Mouse (Mus musculus): ENCODE data around the gene Parp8.
A peak's percentile ranks its signal among the peaks of the same experiment; 100 is the strongest.

The Parp8 gene

GRCm38 (mm10) chr13:117018676-117019075 lies 6.7 kb downstream of the Parp8 start:
- peak; percentile 31; the same call in 1 of the 2 replicates for ATAC-seq (ENCODE audit: low TSS enrichment)

DNA sequence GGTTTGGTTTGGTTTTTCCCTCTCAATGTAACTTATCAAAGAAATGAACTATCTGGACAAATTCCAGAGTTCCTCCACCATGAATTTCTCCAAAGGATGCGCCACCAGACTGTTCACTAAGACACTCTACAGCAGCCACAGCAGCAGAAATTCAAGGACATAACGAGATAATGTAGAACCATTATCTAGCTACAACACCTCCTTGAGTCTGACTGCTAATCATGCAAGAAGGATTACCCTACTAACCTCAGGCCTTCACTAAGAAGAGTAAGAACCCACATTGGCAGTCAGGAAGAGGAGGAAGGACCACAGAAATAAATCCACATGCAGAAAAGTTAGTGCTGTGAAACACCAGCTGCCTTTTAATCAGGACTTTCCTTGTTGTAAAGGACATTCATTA lies 11.8 kb downstream of the Parp8 start:
- ATAC-seq (ENCODE audit: low TSS enrichment), result no peak

- ATAC-seq (ENCODE audit: low TSS enrichment), result peak; percentile 36; the same call in 1 of the 2 replicates
Observed at GRCm38 (mm10) chr13:117012031-117012430, 13.3 kb downstream of the Parp8 start.

GRCm38 (mm10) chr13:117010143-117010542 lies 15.2 kb downstream of the Parp8 start:
- ATAC-seq (ENCODE audit: low TSS enrichment), result peak; percentile 84

DNA sequence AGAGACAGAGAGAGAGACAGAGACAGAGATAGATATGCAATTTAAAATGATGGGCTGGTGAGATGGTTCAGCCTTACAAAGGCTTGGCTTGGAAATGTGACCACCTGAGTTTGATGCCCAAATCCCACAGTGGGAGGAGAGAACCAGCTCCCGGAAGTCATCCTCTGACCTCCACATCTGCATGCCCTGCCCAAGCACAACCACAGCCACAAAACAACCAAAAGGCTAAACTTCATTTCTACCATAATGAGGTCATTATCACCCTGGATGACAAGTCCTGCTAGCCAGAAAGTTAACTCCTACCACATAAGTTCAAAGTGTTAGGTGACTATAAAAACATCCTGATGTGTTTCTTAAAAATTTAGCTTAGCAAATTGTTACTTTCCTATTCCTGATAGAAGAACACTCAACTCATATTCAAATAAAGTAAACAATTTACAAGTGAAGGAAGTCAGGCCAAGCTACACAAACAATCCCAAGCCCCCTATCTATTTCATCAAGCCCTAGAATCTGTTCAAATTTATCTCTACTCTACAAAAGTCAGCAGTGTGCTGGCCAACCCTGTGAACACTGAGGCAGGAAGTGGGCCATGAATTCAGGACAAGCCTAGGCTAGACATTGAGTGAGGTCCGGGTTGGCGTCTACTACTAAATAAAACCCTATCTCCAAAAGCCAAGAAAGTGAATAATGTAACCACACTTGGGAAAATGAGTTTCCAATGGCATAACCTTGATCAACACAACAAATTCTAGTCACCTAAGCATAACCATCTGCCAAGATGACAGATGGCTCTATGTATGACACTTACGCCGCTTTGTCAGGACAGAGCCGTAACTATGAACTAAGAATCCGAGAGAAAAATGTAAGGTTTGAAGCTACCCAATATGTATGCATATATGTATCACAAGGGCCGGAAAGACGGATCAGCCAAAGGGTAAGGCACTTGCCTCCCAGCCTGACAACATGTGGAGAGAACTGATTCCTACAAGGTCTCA lies 17.0 kb downstream of the Parp8 start:
- no peak for ATAC-seq (ENCODE audit: low TSS enrichment)

DNA sequence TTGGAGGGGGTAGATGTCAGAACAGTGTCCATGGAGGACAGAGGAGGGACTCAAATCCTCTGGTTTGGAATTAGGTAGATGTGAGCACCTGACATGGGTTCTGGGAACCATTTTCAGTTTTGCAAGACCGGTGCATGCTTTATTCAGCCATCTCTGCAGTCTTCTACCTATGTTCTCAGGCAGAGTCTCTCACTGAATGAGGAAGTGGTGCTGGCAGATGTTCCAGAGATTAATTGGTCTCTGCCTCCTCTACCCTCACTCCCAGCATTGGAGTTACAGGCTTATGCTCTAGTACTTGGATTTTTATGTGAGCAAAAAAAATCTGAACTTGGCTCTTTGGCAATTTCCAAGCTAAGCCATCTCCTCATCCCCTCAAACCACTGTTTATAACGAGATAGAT lies 17.8 kb downstream of the Parp8 start:
- no peak for ATAC-seq (ENCODE audit: low TSS enrichment)

DNA sequence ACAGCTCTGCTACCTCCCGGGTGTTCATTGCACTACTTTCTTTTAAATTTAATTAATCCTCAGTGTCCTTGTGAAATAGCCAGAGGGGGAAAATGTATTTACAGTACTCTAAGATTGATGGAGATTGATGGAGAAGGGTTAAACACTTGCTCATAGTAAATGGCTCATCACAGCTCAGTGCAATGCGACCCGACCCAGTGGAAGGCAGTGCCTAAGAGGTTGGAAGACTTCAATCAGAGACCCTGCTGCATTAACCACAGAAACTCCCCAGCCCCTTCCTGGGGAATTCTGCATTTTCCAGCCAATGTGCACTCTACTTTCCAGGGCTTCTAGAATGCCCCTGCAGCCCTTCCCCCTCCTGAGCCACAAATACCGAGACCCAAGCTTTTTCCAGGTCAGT lies 18.7 kb downstream of the Parp8 start:
- ATAC-seq (ENCODE audit: low TSS enrichment), result no peak

- ATAC-seq (ENCODE audit: low TSS enrichment), result no peak
Observed at GRCm38 (mm10) chr13:117000493-117000892, 24.8 kb downstream of the Parp8 start.

DNA sequence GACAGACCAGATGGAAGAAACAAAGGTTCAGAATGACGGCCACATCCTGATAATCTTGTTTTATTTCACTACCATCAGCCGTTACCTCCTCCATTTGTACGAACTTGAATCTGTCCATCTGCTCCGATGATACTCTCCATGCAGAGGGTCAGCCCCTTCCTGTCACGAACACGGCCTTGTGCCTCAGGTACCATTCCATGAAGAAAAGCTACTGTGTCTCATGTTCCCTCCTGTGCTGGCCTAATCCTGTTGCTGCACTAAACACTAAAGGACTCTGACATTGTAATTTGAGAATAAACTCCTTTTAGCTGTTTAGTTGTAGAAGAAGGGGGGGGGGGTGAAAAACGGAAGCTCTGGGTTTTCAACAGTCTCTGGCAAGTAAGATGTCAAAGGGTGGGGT lies 33.8 kb downstream of the Parp8 start:
- no peak for ATAC-seq (ENCODE audit: low TSS enrichment)

GRCm38 (mm10) chr13:116990327-116990726 lies 35.0 kb downstream of the Parp8 start:
- no peak for ATAC-seq (ENCODE audit: low TSS enrichment)

DNA sequence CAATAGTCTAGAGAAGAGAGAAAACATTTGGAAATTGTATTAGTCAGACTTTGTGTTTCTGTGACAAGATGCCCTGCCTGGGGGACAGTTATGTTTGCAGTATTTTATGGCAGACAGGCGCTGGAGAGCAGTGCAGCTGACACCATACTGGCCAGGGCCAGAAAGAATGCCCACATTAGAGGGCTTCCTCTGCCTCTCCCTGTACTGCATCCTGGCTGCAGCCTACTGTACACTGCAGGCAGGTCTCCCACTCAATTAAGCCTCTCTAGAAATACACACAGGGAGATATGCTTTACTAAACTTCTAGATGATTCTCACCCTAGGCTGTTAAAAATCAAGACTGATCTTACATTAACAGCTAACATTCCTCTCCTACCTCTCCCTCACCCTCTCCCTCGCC lies 36.6 kb downstream of the Parp8 start:
- ATAC-seq (ENCODE audit: low TSS enrichment), result peak; percentile 66

DNA sequence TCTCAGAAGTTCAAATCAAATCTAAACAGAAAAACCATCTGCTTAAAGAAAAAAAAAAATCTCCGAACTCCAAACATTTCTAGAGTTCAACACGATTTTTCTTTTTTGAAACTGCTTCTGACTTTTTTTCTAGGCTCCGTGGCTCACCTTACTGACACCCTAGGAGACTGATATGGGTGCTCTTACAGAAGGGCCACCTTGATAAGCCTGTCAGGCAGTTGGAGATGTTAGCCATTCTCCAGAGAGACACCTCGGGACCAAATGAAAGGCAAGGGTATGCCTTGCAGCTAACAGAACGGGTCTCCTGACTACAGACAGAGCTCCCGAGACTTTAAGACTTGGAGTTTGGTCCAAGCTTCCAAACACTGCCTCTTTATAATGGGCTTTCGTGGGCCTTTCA lies 37.1 kb downstream of the Parp8 start:
- ATAC-seq (ENCODE audit: low TSS enrichment), result no peak

DNA sequence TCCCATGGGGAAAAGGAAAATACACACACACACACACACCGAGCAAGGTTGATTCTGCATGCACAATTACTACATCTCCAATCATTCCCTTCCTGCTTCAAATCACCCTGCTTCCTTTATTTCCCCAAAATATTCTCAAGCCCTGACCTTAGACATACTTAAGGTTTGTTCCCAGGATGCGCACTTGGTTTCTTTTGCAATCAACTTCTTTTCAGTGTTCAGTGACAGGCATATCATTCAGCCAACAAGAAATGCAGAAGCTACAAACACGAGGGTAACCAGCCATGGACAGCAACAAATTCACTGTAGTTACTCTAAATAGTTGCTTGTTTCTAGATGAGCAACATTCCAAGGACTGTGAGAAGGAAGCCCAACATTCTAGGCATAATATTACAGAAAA lies 38.1 kb downstream of the Parp8 start:
- no peak for ATAC-seq (ENCODE audit: low TSS enrichment)

- ATAC-seq (ENCODE audit: low TSS enrichment), result no peak
Observed at GRCm38 (mm10) chr13:116986658-116987057, 38.7 kb downstream of the Parp8 start.

GRCm38 (mm10) chr13:116974081-116974860 lies 51.1 kb downstream of the Parp8 start:
- no peak; the same call in 1 of the 2 replicates for ATAC-seq (ENCODE audit: low TSS enrichment)

DNA sequence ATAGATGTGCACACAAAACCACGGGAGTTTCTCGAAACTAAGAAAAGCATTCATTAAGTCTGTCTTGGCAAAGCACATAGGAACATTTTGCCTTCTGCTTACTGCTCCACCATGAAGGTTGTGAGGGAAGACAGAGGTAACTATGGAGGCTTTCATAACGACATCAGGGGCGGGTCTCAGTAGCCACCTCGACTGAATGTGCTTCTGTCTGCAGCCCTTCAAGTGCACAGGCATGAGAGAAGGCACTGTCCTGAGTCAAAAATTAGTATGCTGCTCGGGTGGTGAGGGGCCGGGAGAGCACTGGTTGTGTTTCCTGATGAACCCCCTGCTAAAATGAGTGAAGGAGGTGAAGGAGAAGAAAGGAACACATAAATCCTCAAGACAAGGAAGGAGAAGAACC lies 51.8 kb downstream of the Parp8 start:
- no peak for ATAC-seq (ENCODE audit: low TSS enrichment)

DNA sequence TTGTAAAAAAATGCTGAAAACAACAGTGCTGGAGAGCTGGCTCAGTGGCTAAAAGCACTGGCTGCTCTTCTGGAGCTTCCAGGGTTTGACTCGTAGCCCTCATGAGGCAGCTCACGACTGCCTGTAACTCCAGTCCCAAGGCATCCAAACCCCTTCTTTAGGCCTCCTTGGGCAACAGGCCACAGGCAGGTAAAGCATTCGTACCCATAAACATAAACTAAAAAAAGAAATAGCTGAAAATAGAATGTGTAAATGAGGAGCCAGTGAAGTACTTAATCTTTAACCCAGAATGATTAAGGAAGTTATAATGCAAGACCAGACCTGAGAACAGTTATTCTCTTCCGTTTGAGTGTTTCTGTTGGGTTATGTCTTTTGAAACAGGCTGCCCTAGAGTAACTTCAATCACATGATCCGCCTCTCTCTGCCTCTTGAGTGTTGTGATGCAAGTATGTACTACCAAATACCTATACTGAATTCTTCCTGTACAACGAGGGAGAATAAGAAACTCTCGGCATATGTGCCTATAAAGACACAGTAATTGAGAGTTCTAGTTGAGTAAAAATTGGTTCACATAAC lies 53.2 kb downstream of the Parp8 start:
- ATAC-seq (ENCODE audit: low TSS enrichment), result no peak

- ATAC-seq (ENCODE audit: low TSS enrichment), result no peak
Observed at GRCm38 (mm10) chr13:116970706-116971428, 54.5 kb downstream of the Parp8 start.

DNA sequence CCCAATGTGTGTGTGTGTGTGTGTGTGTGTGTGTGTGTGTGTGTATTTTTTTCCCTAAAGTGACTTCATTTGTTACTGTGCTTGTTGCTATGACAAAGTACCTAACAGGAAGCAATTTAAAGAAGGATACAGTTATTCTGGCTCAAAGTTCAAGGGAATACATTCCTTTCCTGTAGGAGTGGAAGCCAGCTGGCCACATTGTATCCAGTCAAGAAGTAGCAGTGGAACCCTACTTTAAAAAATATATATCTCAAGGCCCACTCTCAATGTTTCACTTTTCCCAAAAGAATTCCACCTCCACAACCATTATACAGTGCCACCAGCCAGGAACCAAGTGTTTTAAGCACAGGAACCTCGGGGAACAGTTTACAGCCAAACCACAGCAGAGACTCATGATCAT lies 55.7 kb downstream of the Parp8 start:
- peak; percentile 72 for ATAC-seq (ENCODE audit: low TSS enrichment)

DNA sequence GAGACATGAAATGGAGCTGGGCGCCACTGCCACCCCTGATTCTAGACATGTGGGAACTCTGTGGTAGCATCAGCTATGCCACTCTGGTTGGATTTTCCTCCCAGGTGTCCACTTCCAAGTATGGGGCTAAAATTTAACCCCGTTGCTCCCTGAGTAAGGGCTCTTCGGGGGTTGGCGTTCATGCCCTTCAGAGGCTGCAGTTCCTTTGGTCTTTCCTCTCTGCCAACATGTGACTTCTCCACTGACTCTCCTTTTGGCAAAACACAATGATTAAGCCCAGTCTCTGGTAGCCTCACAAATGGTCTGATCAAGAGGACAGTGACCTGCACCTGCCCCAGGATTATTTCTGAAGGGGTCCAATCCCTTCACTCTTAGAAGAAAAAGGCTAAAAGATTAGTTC lies 56.4 kb downstream of the Parp8 start:
- no peak for ATAC-seq (ENCODE audit: low TSS enrichment)

DNA sequence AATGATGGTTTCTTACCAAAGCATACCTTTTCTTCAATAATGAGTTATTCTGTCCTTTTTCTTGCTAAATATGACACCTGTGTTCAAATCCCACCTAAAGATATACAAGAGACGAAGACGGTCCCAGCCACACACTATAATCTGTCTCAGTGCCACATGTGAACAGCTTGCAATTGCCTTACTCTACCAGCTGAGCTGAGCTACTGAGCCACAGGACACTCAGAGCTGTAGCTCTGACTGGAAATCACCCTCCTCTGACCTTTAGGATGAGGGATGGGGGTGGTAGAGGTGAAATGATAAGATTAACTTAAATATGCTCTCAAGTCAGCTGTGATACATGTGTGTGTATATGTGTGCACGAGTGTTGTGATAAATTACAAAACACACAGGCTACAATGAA lies 57.9 kb downstream of the Parp8 start:
- ATAC-seq (ENCODE audit: low TSS enrichment), result no peak

Measured in frontal cortex, adult (tissue).